Mouse (Mus musculus) CD4-positive, CD25-positive, alpha-beta regulatory T cell, adult 4 months (primary cell): ENCODE results near the gene Aloxe3. TPM values are rescaled to one million over a fixed set of nuclear protein-coding genes. Genes with fewer than 3 reads are reported as not detected.

Experiments used
- ATAC-seq: one replicate; pipeline ENCODE4 v1.8.0; 2017
- polyA plus RNA-seq, 2 experiments: library from polyadenylated mRNA; unstranded; fragments of 100-300 nt; shearing (Covaris generic); gene quantifications; one replicate each; pipeline ENCODE4 v1.2.1; 2017

The Aloxe3 gene
- polyA plus RNA-seq, 2 experiments from 2014 or later = 0.35 TPM; not detected in 1

DNA sequence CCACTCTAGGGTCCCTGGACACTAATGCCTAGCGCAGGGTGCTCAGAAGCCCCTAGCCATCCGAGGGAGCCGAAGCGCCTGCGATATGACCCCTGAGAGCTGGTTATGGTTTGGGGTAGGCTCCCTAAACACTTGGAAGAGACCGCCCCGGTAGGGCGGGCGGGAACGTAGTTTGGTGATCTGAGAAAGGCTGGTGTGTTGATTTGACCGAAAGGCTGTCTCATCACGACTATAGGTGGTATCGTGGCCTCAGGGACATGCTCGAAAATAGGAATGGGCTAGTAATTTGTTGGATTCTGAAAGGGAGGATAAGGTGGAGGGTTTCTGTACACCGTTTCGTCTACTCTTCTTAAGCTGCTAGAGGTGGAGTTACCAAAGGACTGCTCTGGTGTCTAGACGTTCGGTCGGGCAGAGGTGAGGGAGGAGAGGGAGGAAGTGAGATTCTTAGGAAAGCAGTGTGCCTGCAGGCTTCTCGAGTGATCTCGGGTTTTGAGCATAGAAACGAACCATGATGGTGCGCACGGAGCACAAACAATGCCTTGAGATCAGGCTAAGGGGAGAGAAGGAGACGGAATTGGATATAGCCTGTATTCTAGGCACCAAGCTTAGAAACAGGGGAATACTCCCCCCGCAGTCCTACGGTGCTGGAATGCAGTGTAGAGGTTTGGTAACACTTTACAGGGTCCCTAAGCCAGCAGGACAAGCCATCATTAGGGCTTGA lies 30.0 kb upstream of the Aloxe3 start:
- ATAC-seq = no peak

DNA sequence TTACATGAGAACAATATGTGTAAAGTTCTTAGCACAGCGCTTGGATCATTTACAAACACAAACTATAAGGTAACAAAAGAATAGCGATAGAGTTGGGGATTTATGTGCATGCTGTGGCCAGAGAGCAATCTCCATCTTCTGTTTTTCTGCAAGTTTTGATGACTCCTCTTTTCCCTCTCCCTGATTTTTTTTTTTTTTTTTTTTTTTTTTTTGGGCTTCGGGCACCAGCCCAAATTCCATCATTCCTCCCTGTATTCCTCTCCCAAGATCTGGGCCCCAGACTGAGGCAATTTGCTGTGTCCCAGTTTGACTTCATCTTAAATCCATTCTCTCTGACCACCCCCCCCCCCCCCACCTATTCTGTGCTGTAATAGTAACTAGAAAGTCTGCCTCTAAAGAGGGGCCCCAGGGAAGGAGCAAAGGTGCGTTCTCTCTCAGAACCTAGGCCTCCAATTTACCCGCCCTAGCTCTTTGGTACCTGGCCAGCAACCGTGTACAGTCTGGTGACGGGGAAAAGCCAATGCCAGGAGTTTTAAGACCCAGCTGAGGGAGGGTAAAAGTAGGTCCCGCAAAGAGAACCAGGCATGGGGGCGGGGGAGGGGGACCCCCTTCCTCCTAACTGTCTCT lies 29.2 kb upstream of the Aloxe3 start:
- no peak for ATAC-seq

DNA sequence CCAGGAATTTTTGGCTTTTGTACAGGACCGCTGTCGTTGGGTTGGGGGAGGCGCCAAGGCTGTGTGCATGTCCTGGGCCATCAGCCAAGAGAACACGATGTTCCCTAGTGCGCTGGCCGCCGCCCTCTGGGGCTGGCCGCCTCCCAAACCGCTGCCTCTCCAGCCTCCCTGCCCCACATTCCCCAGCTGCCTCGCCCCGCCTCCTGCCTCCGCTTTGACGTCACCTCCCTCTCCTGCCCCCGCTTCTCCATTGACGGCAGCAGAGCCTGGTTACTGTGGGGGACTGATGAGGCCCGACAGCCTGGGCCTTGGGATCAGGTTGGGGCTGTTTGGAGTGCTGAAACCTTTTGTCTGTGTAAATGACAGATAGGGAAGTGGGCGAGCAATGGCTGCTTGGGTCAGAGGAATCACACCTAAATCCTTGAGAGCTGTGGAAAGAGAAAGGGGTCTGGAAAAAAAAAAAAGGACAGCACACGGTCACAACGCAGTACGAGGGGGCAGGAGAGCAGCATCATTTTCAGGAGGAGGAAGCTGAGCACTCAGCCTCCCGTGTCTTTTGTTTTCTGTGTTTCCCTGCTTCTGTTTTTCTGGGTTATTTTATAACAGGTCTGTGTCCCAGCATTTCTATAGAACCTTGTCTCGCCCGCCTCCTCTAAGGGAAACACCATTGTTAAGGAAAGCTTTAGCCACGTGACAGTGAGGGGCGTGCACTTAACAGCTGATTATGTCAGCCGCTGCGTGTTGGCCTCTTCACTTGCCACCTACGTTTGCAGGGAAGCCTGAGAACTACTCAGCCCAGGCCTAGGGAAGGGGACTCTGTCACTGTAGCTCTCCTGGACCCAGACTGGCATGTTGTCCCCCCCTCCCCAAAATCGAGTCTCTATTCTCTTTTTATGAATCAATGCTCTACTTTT lies 28.5 kb upstream of the Aloxe3 start:
- peak; percentile 2 for ATAC-seq

DNA sequence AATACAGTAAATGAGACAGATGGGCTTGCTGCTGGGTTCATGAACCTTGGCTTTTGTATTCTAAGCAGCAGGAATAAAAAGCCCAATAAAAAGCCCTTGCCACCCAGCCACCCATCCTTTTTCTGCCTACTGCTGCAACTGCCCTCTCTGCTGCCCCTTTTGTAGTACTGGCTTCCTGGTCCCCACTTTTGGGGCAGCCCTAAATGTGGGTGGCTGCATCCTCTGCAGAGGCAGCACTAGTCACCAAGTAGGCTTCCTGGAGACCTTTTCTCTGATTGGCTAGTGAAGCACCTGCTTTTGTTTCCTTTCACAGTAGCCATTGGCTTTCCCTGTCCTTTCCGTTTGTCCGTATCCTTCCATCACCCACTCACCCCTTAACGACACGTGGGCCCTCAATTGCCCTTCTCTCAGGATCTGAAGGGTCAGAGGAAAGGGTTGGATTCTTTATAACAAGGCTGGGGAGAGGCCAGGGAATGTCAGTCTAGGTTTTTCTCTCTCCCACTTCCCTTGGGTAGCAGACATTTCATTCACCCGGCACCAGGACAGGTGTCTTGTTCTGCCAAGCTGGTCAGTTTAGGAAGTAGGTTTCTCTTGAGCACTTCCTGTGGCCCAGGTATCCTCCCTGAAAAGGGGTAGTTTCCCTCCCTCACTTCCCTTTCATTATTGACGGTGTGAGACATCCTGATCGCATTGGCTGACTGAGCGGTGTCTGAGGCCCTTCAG lies 27.5 kb upstream of the Aloxe3 start:
- peak; percentile 45 for ATAC-seq

DNA sequence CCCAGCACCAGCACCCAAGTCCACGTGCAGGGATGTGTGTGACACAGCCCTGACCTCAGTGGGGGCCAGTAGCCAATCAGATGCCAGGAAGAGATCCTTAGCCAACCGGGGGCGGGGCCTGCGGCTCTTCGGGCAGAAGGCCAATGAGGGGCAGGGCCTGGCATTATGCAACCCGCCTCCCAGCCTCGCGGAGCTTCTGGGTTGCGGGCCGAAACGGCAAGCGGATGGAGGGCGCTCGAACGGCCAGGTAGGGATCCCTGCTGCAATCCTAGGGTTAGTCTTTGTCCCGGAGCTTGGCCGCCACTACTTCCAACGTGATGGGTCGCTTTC lies 27.0 kb upstream of the Aloxe3 start:
- ATAC-seq = no peak

DNA sequence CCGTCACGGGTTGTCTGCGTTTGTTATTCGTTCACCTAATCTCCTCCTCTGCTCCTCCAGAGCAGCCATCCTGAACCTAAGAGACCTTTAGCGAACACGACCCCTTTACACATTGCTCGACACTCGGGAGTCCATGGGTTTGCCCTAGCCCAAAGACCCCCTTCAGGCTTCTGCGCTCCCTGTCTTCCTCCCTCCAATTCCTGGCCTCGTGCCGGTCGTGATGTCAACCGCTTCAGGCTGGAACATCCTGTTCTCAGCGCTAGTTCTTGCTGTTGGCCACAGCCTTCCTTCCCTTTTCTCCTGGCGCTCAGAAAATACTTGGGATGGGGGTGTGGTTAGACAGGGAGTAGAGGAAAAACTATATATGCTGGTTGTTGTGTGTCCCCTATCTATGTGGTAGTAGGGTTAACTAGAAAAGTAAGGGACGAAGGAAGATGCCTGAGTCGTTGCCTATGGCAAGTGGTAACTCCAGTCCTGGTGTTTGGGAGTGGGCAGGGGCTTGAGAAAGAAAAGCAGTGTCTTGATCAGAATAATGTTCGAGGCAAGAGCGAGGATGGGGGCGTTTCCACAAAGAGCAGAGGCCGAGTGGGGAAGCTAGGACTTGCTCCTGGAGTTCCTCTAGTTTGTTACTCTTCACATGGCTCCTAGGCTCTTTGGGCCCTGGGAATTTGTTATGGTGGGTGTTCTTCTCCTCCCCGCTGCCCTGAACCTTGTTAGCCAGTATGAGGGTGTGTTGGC lies 26.4 kb upstream of the Aloxe3 start:
- ATAC-seq = no peak

DNA sequence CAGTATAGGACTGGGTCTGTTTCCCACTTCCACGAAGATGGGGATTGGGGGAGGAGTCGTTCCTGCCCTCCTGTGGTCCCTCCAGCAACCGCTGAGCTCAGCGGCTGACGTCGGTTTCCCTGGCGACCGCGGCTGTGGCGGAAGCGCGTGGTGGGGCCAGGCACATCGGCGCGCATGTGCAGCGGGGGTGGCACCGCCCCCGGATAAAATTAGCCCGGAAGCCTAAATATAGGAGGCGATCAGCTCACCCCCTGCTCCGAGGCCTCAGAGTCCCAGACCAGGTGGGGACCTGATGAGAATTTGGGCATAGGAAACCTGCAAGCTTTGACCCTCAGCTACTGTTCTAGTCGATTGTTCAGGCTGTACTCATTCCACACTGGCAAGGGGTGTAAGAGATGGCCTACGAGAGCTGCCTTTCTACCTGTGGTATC lies 25.8 kb upstream of the Aloxe3 start:
- peak; percentile 18 for ATAC-seq

DNA sequence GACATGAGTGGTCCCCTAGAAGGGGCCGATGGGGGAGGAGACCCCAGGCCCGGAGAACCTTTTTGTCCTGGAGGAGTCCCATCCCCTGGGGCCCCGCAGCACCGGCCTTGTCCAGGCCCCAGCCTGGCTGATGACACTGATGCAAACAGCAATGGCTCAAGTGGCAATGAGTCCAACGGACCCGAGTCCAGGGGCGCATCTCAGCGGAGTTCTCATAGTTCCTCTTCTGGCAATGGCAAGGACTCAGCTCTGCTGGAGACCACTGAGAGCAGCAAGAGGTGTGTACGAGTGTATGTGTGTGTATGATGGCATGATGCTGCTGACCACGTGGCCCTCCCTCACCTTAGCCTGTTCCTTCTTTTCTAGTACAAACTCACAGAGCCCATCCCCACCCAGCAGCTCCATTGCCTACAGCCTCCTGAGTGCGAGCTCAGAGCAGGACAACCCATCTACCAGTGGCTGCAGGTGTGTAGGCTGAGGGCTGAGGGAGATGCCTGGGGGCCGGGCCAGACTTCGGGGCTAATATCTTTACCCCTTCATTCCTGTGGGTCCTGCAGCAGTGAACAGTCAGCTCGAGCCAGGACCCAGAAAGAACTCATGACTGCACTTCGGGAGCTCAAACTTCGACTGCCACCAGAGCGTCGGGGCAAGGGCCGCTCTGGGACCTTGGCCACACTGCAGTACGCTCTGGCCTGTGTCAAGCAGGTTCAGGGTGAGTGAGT lies 24.9 kb upstream of the Aloxe3 start:
- ATAC-seq = no peak

DNA sequence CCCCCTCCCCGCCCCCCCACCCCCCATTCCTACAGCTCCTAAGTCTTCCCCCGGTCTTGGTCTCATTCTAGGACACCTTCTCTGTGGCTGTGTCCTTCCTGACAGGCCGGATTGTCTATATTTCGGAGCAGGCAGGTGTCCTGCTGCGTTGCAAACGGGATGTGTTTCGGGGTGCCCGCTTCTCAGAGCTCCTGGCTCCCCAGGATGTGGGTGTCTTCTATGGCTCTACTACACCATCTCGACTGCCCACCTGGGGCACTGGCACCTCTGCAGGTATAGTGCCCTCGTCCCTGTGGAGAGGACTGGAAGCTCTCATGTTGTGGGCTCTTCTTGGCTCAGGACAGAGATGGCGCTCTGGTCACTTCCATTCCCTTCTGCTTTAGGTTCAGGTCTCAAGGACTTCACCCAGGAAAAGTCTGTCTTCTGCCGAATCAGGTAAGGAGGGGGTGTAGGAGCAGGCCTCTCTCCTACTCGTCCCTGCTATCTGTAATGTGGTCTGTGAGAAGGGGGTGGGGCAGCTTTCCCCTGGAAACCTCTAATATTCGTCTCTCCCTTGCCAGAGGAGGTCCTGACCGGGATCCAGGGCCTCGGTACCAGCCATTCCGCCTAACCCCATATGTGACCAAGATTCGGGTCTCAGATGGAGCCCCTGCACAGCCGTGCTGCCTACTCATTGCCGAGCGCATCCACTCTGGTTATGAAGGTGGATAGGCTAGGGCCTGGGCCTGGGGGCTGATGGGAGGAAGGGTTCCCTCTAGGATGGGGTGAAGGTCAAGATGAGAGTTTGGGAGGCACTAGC lies 23.9 kb upstream of the Aloxe3 start:
- no peak for ATAC-seq

DNA sequence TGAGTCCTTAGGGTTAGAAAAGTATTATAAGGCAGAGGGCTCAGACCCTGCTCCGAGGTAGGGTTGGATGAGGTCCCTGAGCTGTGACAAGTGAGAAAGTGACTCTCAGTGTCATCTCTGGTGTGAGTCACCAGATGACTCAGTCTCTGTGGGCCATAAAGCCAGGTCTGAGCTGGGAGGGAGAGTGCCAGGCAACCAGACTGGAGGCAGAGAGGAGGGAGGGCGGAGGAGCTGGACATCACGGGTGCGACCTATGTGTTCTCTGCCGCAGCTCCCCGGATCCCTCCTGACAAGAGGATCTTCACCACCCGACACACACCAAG lies 23.3 kb upstream of the Aloxe3 start:
- ATAC-seq = no peak

DNA sequence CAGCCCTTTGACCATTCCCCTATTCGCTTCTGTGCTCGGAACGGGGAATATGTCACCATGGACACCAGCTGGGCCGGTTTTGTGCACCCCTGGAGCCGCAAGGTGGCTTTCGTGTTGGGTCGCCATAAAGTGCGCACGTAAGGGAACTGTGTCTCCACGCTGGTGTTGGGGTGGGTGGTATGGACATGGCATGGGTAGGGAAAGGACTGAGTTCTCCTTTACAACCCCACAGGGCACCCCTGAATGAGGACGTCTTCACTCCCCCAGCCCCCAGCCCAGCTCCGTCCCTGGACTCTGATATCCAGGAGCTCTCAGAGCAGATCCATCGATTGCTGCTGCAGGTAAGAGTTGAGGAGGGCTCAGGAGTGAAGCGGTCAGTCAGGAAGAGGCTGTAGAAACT lies 22.6 kb upstream of the Aloxe3 start:
- ATAC-seq = no peak

DNA sequence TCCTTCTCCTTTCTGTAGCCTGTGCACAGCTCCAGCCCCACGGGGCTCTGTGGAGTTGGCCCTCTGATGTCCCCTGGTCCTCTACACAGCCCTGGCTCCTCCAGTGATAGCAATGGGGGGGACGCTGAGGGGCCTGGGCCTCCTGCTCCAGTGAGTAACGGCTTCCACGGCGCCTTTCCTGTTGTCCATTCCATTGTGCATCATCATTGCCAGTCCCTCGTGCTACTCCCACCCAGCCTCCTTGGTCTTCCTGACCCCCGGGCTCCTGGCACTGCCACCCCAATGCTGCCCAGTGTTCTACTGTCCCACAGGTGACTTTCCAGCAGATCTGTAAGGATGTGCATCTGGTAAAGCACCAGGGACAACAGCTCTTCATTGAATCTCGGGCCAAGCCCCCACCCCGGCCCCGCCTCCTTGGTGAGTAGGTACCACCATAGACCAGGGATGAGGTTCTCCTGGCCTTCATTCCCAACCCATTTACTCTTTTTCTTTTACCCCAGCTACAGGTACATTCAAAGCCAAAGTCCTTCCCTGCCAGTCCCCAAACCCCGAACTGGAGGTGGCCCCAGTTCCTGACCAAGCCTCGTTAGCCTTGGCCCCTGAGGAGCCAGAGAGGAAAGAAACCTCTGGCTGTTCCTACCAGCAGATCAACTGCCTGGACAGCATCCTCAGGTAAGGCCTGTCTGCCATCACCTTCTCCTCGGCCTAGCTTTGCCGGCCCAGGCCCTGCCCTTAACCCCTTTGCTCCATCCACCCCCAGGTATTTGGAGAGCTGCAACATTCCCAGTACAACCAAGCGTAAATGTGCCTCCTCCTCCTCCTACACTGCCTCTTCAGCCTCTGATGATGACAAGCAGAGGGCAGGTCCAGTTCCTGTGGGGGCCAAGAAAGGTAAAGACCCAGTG lies 21.9 kb upstream of the Aloxe3 start:
- ATAC-seq = no peak

DNA sequence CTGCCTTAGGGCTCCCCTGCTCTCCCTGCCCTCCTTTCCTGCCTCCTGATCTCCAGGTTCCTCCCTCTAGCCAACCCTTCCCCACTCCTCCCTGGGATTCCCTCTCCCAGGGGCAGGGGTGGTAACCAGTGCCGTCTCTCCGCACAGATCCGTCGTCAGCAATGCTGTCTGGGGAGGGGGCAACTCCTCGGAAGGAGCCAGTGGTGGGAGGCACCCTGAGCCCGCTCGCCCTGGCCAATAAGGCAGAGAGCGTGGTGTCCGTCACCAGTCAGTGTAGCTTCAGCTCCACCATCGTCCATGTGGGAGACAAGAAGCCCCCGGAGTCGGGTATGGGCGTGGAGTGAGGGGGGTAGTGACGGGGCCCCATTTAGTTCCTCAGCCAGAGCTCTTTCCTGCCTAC lies 21.2 kb upstream of the Aloxe3 start:
- no peak for ATAC-seq

DNA sequence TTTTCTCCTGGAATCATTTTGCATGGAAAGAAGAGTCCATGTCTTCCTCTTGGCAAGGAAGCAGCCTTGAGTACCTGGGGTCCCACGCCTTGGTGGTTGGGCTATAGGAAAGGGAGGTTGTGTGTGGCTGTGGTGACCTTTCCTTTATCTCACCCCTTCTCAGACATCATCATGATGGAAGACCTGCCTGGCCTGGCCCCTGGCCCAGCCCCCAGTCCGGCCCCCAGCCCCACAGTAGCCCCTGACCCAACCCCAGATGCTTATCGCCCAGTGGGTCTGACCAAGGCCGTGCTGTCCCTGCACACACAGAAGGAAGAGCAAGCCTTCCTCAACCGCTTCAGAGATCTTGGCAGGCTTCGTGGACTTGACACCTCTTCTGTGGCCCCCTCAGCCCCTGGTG lies 20.5 kb upstream of the Aloxe3 start:
- ATAC-seq = no peak

DNA sequence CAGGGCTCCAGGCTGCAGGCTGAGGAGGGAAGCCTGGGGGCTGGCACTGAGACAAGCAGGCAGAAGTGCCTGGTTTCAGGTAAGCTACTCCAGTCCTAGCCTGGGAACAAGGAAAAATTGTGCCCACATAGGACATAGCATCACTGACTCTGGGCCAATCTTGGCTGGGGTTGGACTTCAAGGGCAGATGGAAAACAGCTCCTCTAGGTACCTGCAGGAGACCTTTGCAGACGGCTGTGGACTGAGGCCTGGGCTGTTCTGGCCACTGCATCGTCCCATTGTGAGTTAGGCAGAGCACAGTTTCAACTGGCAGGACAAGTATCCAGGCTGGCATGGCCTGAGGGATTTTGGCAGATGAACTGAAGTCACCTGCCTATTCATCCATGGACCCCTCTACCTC lies 19.9 kb upstream of the Aloxe3 start:
- ATAC-seq = no peak

DNA sequence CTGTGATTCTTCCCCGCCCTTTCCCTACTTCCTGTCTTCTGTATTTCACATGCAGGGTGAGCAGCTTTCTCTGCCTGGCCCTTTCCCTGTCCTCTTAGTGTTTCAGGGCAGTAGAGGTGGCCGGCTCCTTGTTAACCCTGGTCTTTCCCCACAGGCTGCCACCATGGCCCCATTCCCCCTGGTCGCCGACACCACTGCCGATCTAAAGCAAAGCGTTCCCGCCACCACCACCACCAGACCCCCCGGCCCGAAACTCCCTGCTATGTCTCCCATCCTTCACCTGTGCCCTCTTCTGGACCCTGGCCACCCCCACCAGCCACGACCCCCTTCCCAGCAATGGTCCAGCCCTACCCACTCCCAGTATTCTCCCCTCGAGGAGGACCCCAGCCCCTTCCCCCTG lies 19.4 kb upstream of the Aloxe3 start:
- ATAC-seq = no peak

DNA sequence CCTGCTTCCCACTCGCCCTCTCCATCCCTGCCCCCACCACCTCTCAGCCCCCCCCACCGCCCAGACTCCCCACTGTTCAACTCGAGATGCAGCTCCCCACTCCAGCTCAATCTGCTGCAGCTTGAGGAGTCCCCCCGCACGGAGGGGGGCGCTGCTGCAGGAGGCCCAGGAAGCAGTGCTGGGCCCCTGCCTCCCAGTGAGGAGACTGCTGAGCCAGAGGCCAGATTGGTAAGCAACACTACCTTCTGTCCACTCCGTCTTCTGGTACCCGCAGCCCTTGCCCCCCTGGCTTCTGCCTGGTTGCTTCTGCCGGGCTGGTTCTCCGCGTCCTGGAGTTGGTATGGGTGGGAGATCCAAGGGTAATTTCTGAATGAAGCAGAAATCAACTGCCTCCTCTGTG lies 18.9 kb upstream of the Aloxe3 start:
- no peak for ATAC-seq

DNA sequence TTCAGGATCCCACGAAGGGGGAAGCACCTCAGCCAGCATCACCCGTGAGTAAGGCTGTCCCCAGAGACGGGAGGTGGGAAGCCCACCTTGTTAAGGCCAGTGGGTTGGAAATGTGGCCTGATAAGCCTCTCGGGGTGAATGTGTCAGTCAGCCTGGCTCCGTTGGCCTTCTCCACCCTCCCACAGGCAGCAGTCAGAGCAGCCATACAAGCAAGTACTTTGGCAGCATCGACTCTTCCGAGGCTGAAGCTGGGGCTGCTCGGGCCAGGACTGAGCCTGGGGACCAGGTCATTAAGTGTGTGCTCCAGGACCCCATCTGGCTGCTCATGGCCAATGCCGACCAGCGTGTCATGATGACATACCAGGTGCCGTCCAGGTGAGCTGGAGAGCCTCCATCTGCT lies 18.0 kb upstream of the Aloxe3 start:
- ATAC-seq = no peak

DNA sequence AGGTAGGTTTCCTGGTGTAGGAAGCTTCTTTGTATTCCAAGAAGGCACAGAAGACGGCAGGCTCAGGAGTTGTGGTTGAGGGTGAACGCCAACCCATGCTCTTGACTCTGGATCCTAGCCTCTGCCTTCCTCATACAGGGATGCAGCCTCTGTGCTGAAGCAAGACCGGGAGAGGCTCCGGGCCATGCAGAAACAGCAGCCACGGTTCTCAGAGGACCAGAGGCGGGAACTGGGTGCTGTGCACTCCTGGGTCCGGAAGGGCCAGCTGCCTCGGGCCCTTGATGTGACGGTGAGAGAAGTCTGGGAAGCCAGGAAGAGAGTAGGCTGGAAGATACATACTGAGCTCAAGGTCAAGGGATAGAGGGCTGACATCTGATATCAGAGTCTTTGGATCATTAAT lies 17.5 kb upstream of the Aloxe3 start:
- no peak for ATAC-seq
